Mouse (Mus musculus) embryonic fibroblast, embryonic 13.5 days (primary cell): Measurements from ENCODE around the gene Gm48551.

Experiments
- CTCF ChIP-seq: IDR thresholded peaks from 2 replicates; pipeline ENCODE4 v1.5.1; 2011; ENCODE audit warnings: mild to moderate bottlenecking, control low read depth, low read length, moderate library complexity, borderline replicate concordance; ENCODE audit not compliant: insufficient read depth
- POLR2A ChIP-seq: IDR thresholded peaks from 2 replicates; pipeline ENCODE4 v1.6.1; 2011; ENCODE audit warnings: low read depth, mild to moderate bottlenecking, control low read depth, low read length, moderate library complexity

- no peak for TF ChIP-seq CTCF
- no peak for TF ChIP-seq POLR2A
Observed at GRCm38 (mm10) chr10:81392270-81392669, 8.0 kb downstream of the Gm48551 start.
